ENCODE assay signal across 27 mouse cellular contexts in genomic region chr8:106907450-106907849, GRCm38 (mm10). TPM values are rescaled to one million over a fixed set of nuclear protein-coding genes. Genes with fewer than 3 reads are reported as not detected.
DNase-seq lines count a peak whose midpoint lies in the region; ATAC-seq and TF ChIP-seq lines count a peak whose summit lies in the region.
"Had no signal": no experiment of that assay in that cellular context is flagged by ENCODE, and none has a peak within 500 bp of the region (broad histone marks: within the 10 kb centered on the region; RNA-seq: fewer than 3 reads in every experiment).

No protein-coding gene starts in this region.

- peaks cover 86% of the 10 kb centered on the region for H3K36me3 ChIP-seq in heart, embryonic 12.5 days
- peaks cover 74% of the 10 kb centered on the region for H3K36me3 ChIP-seq in heart, postnatal 0 days (replicated peaks; ENCODE audit: control insufficient read depth, insufficient read depth, low read length)
- H3K36me3 ChIP-seq in ES-Bruce4 (ENCODE audit: control insufficient read depth, insufficient read depth, low read length, poor library complexity, severe bottlenecking), result peaks cover 79% of the 10 kb centered on the region

- no peak overlapping the region for H3K4me2 ChIP-seq in heart, embryonic 12.5 days
- H3K4me2 ChIP-seq in heart, postnatal 0 days (ENCODE audit: low read depth, low read length), result no peak overlapping the region
- H3K4me2 ChIP-seq: embryonic facial prominence, embryonic 15.5 days; heart, embryonic 15.5 days; hindbrain, embryonic 12.5 days had no signal

- no peaks in the 10 kb centered on the region for H3K9me3 ChIP-seq in heart, embryonic 12.5 days (replicated peaks)
- no peaks in the 10 kb centered on the region for H3K9me3 ChIP-seq in heart, postnatal 0 days (replicated peaks; ENCODE audit: control insufficient read depth, low read length)
- no peaks in the 10 kb centered on the region for H3K9me3 ChIP-seq in ES-Bruce4 (replicated peaks; ENCODE audit: control insufficient read depth, insufficient read depth, low read length, poor library complexity, severe bottlenecking)
- H3K9me3 ChIP-seq: embryonic facial prominence, embryonic 15.5 days; forebrain, embryonic 10.5 days; heart, embryonic 15.5 days; hindbrain, embryonic 12.5 days had no signal

- no peaks in the 10 kb centered on the region for H3K27me3 ChIP-seq in heart, embryonic 12.5 days (replicated peaks)
- H3K27me3 ChIP-seq in heart, postnatal 0 days (ENCODE audit: control insufficient read depth, insufficient read depth, low read length), result no peaks in the 10 kb centered on the region
- no peaks in the 10 kb centered on the region for H3K27me3 ChIP-seq in ES-Bruce4 (ENCODE audit: control insufficient read depth, insufficient read depth, low read length, poor library complexity, severe bottlenecking)
- H3K27me3 ChIP-seq: embryonic facial prominence, embryonic 15.5 days; heart, embryonic 15.5 days; hindbrain, embryonic 12.5 days; Patski had no signal

- no peak for DNase-seq in gastrocnemius, adult 2 months
- DNase-seq in gastrocnemius, postnatal 4 days (ENCODE audit: low spot score in 2 of 2), result no peak
- no peak for DNase-seq in heart, postnatal 25 days (ENCODE audit: low spot score)
- DNase-seq in heart, postnatal 0 days (ENCODE audit: low spot score), result no peak
- DNase-seq in heart, postnatal 4 days, result no peak
- DNase-seq in layer of hippocampus, adult 11-12 months (ENCODE audit: low spot score), result no peak
- DNase-seq: adrenal gland, adult 8-10 months; B cell, adult 2 months; cerebellum, adult 11 months; cerebellum, adult 8-10 months; cerebellum, postnatal 14 days; embryo, embryonic 11 days; gastrocnemius, postnatal 36 days; kidney, adult 8-10 months had no signal

- TF ChIP-seq EP300 in heart, postnatal 0 days (IDR thresholded peaks at IDR 0.05; ENCODE audit: low read depth), result no peak
- TF ChIP-seq EP300 in ES-Bruce4 (IDR thresholded peaks at IDR 0.05; ENCODE audit: insufficient read depth, low read depth, low read length), result no peak

- intact Hi-C loops in gastrocnemius, adult 2 months (cut with DNase I), result no loop called here
- intact Hi-C loops in heart, postnatal 25 days (cut with DNase I), result no loop called here

- 0 out of 2 replicates have a peak, but pooled peaks cover 4% of the 10 kb centered on the region for H3K4me1 ChIP-seq in heart, embryonic 12.5 days (replicated peaks)
- H3K4me1 ChIP-seq in heart, postnatal 0 days (ENCODE audit: control insufficient read depth, insufficient read depth), result no peaks in the 10 kb centered on the region
- peaks cover 3% of the 10 kb centered on the region for H3K4me1 ChIP-seq in ES-Bruce4 (ENCODE audit: control insufficient read depth, insufficient read depth, low read length)
- H3K4me1 ChIP-seq: embryonic facial prominence, embryonic 15.5 days; forebrain, embryonic 10.5 days; heart, embryonic 15.5 days; hindbrain, embryonic 12.5 days had no signal

- H3K27ac ChIP-seq in gastrocnemius, adult 2 months, result 0 out of 2 replicates have a peak overlapping the region, but pooled peaks have one; percentile 13
- H3K27ac ChIP-seq in heart, embryonic 12.5 days (ENCODE audit: poor library complexity, severe bottlenecking), result 0 out of 2 replicates have a peak overlapping the region, but pooled peaks have one; percentile 45
- peak overlapping the region; percentile 26; the same call in 1 of the 2 replicates for H3K27ac ChIP-seq in heart, postnatal 0 days (ENCODE audit: low read depth)
- H3K27ac ChIP-seq in ES-Bruce4 (ENCODE audit: insufficient read depth, low read length), result peak overlapping the region; percentile 79
- H3K27ac ChIP-seq: embryonic facial prominence, embryonic 15.5 days; forebrain, embryonic 10.5 days; heart, embryonic 15.5 days; hindbrain, embryonic 12.5 days had no signal

- H3K9ac ChIP-seq in heart, embryonic 12.5 days, result no peak overlapping the region
- H3K9ac ChIP-seq in heart, postnatal 0 days (replicated peaks; ENCODE audit: low read depth, low read length), result no peak overlapping the region
- no peak overlapping the region for H3K9ac ChIP-seq in ES-Bruce4 (ENCODE audit: low read depth, poor library complexity, severe bottlenecking)
- H3K9ac ChIP-seq: embryonic facial prominence, embryonic 15.5 days; heart, embryonic 15.5 days; hindbrain, embryonic 12.5 days had no signal

- 74% methylated on average over 6 of the region's 6 CpGs for WGBS in heart, embryonic 12.5 days
- 56% methylated on average over 6 of the region's 6 CpGs for WGBS in heart, postnatal 0 days

- peak; percentile 25; the same call in 1 of the 2 replicates for ATAC-seq in heart, embryonic 12.5 days (ENCODE audit: insufficient number of reproducible peaks, low FRiP score)
- peak; percentile 33; the same call in 1 of the 2 replicates for ATAC-seq in heart, postnatal 0 days (ENCODE audit: insufficient read depth, low read depth)
- ATAC-seq: CD4-positive, CD25-positive, alpha-beta regulatory T cell, adult 4 months; forebrain, embryonic 14.5 days; hindbrain, embryonic 16.5 days; inflammation-experienced regulatory T-cells, adult 6 months; intestine, postnatal 0 days; Patski had no signal

- TF ChIP-seq POLR2A in ES-Bruce4 (IDR thresholded peaks at IDR 0.05; ENCODE audit: insufficient read depth, low read length), result no peak

- TF ChIP-seq CTCF in gastrocnemius, adult 2 months (IDR thresholded peaks at IDR 0.05), result no peak
- no peak for TF ChIP-seq CTCF in heart, postnatal 0 days (IDR thresholded peaks at IDR 0.05; ENCODE audit: low read depth)
- no peak for TF ChIP-seq CTCF in ES-Bruce4 (IDR thresholded peaks at IDR 0.05; ENCODE audit: low read depth, low read length)

- H3K4me3 ChIP-seq in gastrocnemius, adult 2 months, result no peak overlapping the region
- no peak overlapping the region for H3K4me3 ChIP-seq in heart, embryonic 12.5 days
- no peak overlapping the region for H3K4me3 ChIP-seq in heart, postnatal 0 days (ENCODE audit: low read depth, low read length)
- H3K4me3 ChIP-seq in ES-Bruce4 (ENCODE audit: low read depth, low read length), result no peak overlapping the region
- H3K4me3 ChIP-seq: embryonic facial prominence, embryonic 15.5 days; erythroblast, embryonic 14.5 days; forebrain, embryonic 10.5 days; heart, embryonic 15.5 days; hindbrain, embryonic 12.5 days had no signal

RNA-seq across cellular contexts. Expression of gene Utp4, which starts 14.0 kb away (rescaled TPM):
- total RNA-seq in gastrocnemius, adult 2 months (2021), result 10 to 100 TPM; 20.1 to 24.0 TPM
- 10 to 100 TPM; 20.5 to 25.4 TPM for total RNA-seq in gastrocnemius, postnatal 4 days (2021)
- polyA plus RNA-seq in heart, embryonic 12.5 days (2016; fragmentation: Nextera tagmentation; extraction: Ambion mirVana), result 46.6 and 47.0 TPM in 2 replicates
- total RNA-seq in heart, postnatal 25 days (2021), result 10 to 100 TPM; 17.7 to 19.1 TPM
- 18.9 and 30.6 TPM in 2 replicates for total RNA-seq in heart, postnatal 0 days (2014; rRNA removed; ENCODE audit: low replicate concordance)
- polyA plus RNA-seq in heart, postnatal 0 days (2015; fragmentation: Nextera tagmentation; extraction: Ambion mirVana), result 26.0 and 29.1 TPM in 2 replicates
- 10 to 100 TPM; 25.1 to 30.1 TPM for total RNA-seq in heart, postnatal 4 days (2021)
- polyA plus RNA-seq in ES-Bruce4 (2011; ENCODE audit: insufficient read depth, insufficient read length, low read depth, missing spikeins), result 109 and 113 TPM in 2 replicates

RNA-seq across cellular contexts. Expression of gene Sntb2, which starts 28.1 kb away (rescaled TPM):
- total RNA-seq in gastrocnemius, adult 2 months (2021), result 1 to 10 TPM; 3.5 to 5.1 TPM
- 10 to 100 TPM; 32.7 to 38.7 TPM for total RNA-seq in gastrocnemius, postnatal 4 days (2021)
- polyA plus RNA-seq in heart, embryonic 12.5 days (2016; fragmentation: Nextera tagmentation; extraction: Ambion mirVana), result 11.5 and 12.2 TPM in 2 replicates
- 10 to 100 TPM; 12.9 to 13.0 TPM for total RNA-seq in heart, postnatal 25 days (2021)
- total RNA-seq in heart, postnatal 0 days (2014; rRNA removed; ENCODE audit: low replicate concordance), result 19.2 and 21.2 TPM in 2 replicates
- polyA plus RNA-seq in heart, postnatal 0 days (2015; fragmentation: Nextera tagmentation; extraction: Ambion mirVana), result 8.5 and 9.5 TPM in 2 replicates
- total RNA-seq in heart, postnatal 4 days (2021), result 10 to 100 TPM; 26.5 to 27.5 TPM
- polyA plus RNA-seq in ES-Bruce4 (2011; ENCODE audit: insufficient read depth, insufficient read length, low read depth, missing spikeins), result 21.9 and 26.5 TPM in 2 replicates

RNA-seq across cellular contexts. Expression of gene Has3, which starts 37.4 kb away (rescaled TPM):
- total RNA-seq in gastrocnemius, adult 2 months (2021), result under 1 TPM; 0.56 to 0.59 TPM
- 1 to 10 TPM; 2.4 to 2.5 TPM for total RNA-seq in gastrocnemius, postnatal 4 days (2021)
- polyA plus RNA-seq in heart, embryonic 12.5 days (2016; fragmentation: Nextera tagmentation; extraction: Ambion mirVana), result 0.11 and 0.14 TPM in 2 replicates
- total RNA-seq in heart, postnatal 25 days (2021), result 1 to 10 TPM; 1.0 to 1.7 TPM
- 2.5 and 4.6 TPM in 2 replicates for total RNA-seq in heart, postnatal 0 days (2014; rRNA removed; ENCODE audit: low replicate concordance)
- 0.11 and 0.14 TPM in 2 replicates for polyA plus RNA-seq in heart, postnatal 0 days (2015; fragmentation: Nextera tagmentation; extraction: Ambion mirVana)
- total RNA-seq in heart, postnatal 4 days (2021), result 1 to 10 TPM; 1.3 to 2.4 TPM
- polyA plus RNA-seq in ES-Bruce4 (2011; ENCODE audit: insufficient read depth, insufficient read length, low read depth, missing spikeins), result 0.18 and 0.46 TPM in 2 replicates
- polyA plus RNA-seq: erythroblast, embryonic 14.5 days had no signal

Comparison
In these comparisons a context has a peak if more than half of its experiments do, and no peak if none do; other contexts are left out.
1. H3K27ac ChIP-seq: peak in every context shown above with its lines; median percentile 79 in ES-Bruce4; 45 in heart, embryonic 12.5 days; 26 in heart, postnatal 0 days; 13 in gastrocnemius, adult 2 months.